Mouse (Mus musculus) ovary, postnatal 36 days (tissue): ENCODE measurements around the gene Zswim3.

Experiments used
- DNase-seq: peaks from one replicate; pipeline ENCODE4 v3.0.0; 2022; ENCODE audit warnings: low spot score, mixed read lengths

Gene Zswim3

GRCm38 (mm10) chr2:164804533-164805331, at the start of gene Zswim3, which contains the start of gene Acot8:
Gene Zswim3 (plus strand): TSS chr2:164805098.
Gene Acot8 (minus strand): TSS chr2:164804882.
- DNase-seq: peak; percentile 95

GRCm38 (mm10) chr2:164757841-164758240, 47.1 kb upstream of the Zswim3 start:
- no peak for DNase-seq

DNA sequence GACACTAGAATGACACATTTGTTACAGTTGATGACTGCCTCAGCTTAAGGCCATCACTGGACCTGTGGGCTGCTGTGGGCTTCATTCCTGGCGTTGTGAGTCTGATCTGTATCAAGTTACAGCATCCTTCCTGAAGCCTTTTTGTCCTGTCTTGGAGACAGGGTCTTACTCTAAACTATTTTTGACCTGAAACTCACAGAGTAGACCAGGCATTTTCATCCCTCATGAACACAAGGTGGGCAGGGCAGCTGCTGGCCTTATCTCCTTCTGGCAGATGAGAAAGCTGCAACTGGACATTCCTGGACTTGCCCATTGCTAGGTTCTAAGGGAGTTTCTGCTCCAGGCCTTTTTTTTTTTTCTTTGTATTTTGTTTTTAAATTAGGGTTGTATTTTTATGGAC, 46.2 kb upstream of the Zswim3 start:
- no peak for DNase-seq

DNA sequence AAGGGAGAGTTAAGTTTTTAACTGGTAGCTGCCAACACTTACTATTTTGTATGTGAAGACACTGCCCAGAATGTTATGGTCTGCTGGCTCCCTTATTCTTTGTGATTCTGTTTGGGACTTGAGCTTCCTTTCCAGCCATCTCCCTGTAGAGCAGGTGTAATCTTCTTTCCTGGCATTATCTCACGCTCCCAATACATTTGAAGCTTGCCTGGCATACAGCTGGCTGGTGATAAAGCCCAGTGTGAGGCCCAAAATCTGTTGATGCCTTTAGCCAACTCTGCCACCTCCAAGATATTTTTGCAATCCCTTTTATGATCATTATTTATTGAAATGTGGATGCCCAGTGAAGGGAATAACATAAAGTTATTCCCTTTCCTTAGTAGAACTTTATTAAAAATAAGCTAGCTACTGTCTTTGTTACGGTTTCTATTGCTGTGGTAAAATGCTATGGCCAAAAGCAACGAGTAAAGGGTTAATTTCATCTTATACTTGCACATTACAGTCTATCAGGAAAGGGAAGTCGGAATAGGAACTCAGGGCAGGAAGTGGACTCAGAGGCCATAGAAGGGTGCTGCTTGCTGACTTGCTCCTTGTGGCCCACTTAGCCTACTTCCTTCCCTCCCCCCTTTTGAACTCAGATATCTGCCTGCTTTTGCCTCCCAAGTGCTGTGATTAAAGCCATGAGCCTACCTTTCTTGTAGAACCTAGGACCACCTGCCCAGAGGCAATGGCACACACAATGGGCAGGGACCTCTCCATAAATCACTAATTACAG, 44.7 kb upstream of the Zswim3 start:
- DNase-seq: no peak

DNA sequence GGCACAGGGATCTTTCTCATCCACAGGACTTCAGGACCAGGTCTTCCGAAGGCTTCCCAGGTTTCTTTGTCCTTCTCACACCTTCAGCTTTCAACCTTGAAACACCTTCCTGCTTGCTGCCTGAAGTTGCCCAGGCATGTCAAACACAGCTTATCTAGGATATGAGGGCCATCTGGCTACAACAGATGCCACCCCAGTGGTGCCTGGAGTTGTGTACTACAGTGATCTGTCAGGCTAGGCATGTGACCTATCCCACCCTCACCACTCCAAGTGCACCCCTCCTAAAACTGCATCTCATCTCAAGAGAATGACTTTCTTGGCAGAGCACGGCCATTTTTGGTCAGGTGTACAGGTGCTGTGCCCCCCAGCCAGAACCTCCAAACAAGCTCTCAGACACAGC, 43.4 kb upstream of the Zswim3 start:
- no peak for DNase-seq

DNA sequence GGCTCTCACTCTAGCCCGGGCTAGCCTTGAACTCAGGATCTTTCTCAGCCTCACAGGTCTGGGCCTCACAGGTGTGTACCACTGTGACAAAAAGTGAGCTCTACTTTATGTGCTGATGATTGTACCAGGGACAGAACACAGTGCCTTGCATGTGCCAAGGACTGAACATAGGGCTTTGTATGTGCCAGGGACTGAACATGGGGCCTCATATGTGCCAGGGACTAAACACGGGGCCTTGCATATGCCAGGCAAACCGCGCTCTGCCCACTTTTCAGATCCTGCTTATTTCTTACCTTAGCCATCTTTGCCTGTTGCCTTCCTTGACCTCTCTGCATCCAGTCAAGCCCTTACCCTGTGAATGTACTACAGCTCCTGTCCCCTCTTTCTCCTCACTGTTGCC, 42.9 kb upstream of the Zswim3 start:
- no peak for DNase-seq

- DNase-seq: no peak
Observed at GRCm38 (mm10) chr2:164762593-164762992, 42.3 kb upstream of the Zswim3 start.

- DNase-seq: no peak
Observed at GRCm38 (mm10) chr2:164765841-164766240, 39.1 kb upstream of the Zswim3 start.

DNA sequence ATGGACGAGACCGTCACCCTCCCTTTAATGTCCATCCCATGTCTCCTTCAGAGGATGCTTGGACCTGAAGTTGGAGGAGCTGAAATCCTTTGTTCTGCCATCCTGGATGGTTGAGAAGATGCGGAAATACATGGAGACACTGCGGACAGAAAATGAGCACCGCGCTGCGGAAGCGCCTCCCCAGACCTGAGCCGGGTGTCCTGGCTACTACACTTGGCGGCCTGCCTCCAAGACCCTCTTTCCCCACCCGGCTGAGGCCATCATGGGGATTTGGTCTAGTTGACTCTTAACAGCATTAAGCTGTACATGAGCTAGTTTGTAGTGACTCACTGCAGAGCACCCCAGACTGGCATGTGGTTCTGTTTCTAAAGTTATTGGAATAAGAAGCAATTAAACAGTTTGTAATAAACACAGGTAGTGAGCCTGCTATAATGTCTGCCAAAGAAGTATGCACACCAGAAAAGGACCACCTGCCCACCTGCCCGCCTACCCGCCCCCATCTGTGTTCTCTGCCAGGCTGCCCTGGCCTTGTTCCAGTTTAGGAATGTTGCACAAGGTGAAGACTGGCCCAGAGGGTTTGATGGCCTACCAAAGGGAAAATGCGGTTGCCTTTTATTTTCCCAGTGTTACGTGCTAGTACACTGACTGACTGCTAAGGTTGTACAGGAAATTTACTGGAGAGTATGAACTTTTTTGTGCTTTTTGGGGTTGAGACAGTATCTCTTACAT, 36.9 kb upstream of the Zswim3 start:
- no peak for DNase-seq

DNA sequence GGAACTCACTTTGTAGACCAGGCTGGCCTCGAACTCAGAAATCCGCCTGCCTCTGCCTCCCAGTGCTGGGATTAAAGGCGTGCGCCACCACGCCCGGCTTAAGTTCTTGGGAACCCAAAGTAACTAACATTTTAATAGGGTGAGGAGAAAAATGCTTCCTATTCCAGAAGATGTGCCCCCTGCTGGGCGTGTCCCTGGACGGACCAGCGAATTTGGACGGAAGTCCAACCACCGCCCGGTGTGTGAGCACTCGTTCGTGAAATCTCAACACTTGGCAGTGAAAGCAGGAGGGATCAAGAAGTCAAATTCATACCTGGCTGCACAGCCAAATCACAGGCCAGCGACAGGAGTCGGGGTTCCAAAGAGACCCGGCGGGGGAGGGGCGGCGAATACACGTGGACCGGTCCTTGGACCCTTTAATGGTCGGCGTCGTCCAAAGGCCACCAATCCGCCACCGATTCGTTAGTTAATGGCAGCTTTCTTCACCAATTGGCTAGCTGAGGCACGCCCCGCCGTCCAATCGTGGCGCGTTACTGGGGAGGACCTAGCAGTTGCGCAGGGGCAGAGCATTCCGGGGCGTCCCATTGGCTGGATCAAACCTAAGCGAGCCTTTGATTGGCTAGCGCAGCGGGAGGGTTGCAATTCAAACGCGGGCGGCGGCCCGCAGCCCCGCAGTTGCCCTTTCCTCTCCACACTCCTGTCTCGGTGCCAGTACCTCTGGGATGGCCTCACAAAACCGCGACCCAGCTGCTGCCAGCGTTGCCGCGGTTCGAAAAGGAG, 35.5 kb upstream of the Zswim3 start, which contains the start of gene Ube2c:
TSS of gene Ube2c (plus strand) at position 641 of the 780 bp plus-strand sequence.
- DNase-seq: peak; percentile 96

GRCm38 (mm10) chr2:164770279-164770678, 34.6 kb upstream of the Zswim3 start:
- no peak for DNase-seq

GRCm38 (mm10) chr2:164771123-164771522, 33.8 kb upstream of the Zswim3 start:
- no peak for DNase-seq

DNA sequence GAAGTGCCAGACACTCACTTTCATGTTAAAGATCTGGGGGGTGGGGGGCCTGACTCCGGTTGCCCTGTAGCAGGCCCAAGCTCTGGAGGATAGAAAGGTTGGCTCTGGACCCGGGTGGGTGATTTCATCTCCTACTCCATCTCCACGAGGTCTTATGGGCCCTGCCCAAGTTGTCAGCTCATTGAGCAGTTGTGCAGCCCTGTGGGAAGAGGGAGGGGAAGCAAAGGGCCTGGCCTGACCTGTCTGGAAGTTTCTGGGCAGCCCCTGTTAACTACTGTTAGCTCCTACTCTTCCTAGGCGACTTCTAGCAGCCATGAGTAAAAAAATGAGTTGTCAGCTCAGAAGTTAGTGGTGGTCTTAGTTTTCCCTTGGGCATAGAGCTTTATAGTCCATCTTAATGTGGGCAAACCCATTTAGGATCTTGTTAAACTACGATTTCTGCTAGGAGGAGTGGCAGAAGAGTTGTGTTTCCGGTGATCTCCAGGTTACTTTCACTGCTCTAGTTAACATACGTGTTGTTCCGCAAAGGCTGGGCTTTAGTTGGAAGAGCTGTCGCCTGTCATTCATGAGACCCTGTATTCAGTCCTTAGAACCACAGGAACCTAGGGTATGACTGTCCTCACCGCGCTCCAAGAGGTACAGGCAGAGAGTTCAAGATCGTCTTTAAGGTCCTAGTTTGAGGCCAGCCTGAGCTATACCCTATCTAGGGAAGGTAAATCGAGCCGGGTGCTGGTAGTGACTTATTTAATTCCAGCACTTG, 31.5 kb upstream of the Zswim3 start:
- DNase-seq: no peak

DNA sequence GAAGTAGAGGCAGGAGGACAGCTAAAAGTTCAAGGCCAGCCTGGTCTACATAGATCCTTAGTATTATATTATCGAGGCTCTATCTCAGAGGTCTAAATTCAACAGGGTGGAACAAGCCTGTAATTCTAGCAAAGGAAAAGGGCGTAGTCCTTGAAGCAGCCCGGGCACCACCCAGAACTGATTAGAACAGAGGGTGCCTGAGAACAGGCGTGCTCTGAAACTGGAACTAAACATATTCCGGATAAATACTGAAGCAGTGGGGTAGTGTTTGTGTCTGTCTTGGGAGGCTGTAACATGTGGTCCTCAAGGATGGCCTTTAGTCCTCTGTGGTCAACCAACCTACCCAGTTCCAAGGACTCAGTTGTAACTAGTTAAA, 30.9 kb upstream of the Zswim3 start:
- no peak for DNase-seq

GRCm38 (mm10) chr2:164776130-164776529, 28.8 kb upstream of the Zswim3 start:
- no peak for DNase-seq

- no peak for DNase-seq
Observed at GRCm38 (mm10) chr2:164776801-164777200, 28.1 kb upstream of the Zswim3 start.

DNA sequence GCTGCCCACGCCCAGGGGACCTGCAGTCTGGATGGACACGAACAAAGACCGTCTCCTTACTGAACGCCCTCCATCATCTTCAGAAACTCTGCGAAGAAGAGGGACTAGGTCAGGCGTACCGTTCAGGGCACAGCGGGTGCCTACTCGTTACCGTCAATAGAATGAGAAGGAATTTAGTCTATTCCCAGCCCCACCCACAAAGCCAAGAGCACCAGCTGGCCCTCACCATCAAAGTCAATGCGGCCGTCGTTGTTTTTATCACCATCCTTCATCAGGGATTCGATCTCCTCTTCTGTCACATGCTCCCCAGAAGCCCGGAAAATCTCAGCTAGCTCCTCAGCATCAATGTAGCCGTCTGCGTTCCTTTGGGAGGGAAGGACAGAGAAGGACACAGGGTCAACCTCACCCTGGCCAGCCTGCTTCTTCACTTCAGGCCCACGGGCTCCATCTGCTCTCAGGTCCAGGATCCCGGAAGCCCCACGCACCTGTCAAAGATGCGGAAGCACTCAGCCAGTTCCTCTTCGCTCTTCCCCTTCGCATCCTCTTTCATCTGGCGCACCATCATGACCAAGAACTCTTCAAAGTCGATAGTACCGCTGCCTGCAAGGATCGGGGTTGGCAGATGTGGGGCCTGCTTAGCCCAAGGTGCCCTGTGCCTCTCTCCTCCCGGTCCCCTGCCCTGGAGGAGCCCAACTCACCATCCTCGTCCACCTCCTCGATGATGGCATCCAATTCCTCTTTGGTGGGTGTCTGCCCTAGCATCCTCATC, 27.5 kb upstream of the Zswim3 start:
- no peak for DNase-seq

GRCm38 (mm10) chr2:164778015-164778287, 26.9 kb upstream of the Zswim3 start:
- DNase-seq: no peak

- no peak for DNase-seq
Observed at GRCm38 (mm10) chr2:164778809-164779208, 26.1 kb upstream of the Zswim3 start.

DNA sequence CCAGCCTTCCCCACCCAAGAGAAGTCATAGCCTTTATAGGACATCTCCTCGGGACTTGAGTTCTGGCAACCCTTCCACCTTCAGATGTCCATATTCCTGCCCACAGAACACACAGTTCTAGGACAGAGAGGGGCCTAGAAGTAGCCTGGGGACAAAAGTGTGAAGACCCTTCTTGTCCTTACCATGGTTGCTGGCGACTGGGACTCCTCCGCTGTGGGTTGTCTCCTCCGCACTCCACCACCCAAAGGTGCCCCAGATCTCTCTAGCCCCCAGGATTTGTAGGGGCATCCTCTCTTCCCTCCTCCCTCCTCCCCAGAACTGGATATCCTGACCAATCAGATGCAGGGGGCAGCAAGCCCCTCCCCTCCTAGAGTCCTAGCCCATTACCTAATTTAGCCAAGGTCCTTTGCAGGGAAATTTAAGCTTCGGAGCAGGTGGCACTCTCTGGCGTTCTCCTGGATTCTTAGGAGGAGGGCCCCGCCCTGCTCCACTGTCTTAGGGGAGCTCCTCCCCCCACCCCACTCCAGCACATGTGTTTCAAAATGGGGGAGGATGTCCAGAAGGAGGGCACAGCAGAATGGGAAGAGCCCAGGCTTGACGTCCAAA, 25.3 kb upstream of the Zswim3 start, which contains the start of gene Tnnc2:
TSS of gene Tnnc2 (minus strand) at position 487 of the 606 bp plus-strand sequence.
- DNase-seq: no peak
